Comparison of ENCODE assay signal across 7 mouse cellular contexts in the genomic region with DNA sequence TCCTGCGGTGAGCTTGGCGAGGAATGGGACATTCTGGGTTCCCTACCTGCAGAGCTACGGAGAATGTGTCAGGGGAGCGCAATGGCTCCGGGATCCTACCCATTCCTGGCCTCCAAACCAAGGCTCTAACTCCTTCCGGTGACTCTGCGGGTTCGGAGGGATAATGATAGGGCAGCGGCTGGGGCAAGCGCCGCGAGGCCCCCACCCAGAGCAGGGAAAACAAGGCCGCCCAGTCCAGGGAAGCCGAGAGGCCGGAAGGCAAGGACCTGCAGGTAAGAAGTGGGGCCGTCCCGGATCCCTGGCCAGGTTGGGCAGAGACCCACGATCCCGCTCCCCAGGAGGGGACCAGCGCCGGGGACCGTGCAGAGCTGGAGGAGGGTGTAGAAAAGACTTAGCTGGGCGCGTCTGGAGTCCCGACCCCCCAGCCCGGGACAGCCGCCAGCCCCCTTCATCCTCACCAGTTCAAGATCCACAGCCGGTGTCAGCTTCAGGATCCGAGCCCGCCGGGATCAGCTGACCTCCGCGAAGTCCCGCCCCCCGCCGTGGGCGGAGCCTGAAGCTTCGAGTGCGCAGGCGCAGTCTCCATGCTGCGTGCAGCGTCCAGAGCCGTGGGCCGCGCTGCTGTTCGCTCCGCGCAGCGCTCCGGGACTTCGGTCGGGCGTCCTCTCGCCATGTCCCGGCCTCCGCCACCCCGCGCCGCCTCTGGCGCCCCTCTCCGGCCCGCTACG. TPM values are rescaled to one million over a fixed set of nuclear protein-coding genes. Genes with fewer than 3 reads are reported as not detected.
DNase-seq lines count a peak whose midpoint lies in the region; ATAC-seq lines count a peak whose summit lies in the region.

A gene (minus strand): TSS at position 538 of the 728 bp plus-strand sequence.
A gene (plus strand): TSS at position 574 of the 728 bp plus-strand sequence.

- peak within 1 kb of the TSS; percentile 98 for H3K4me3 ChIP-seq in embryonic facial prominence, embryonic 11.5 days (ENCODE audit: low read depth, low read length)
- H3K4me3 ChIP-seq in limb, embryonic 10.5 days, result peak within 1 kb of the TSS; percentile 96
- peak within 1 kb of the TSS; percentile 88 for H3K4me3 ChIP-seq in midbrain, embryonic 13.5 days (replicated peaks)

- peak within 1 kb of the TSS; percentile 59 for H3K27ac ChIP-seq in embryonic facial prominence, embryonic 11.5 days (replicated peaks; ENCODE audit: low read depth, low read length)
- peak within 1 kb of the TSS; percentile 95 for H3K27ac ChIP-seq in limb, embryonic 10.5 days
- H3K27ac ChIP-seq in midbrain, embryonic 13.5 days, result peak within 1 kb of the TSS; percentile 52

- peak; percentile 84 for ATAC-seq in embryonic facial prominence, embryonic 11.5 days (replicated peaks; ENCODE audit: insufficient number of reproducible peaks, low FRiP score, low TSS enrichment, low read depth)
- ATAC-seq in granulocyte monocyte progenitor cell, adult 5-6 weeks (replicated peaks; ENCODE audit: poor library complexity, severe bottlenecking), result peak; percentile 65
- ATAC-seq in midbrain, embryonic 13.5 days, result peak; percentile 94

- peak within 1 kb of the TSS; percentile 95 for H3K4me2 ChIP-seq in embryonic facial prominence, embryonic 11.5 days (ENCODE audit: low read depth, low read length)
- H3K4me2 ChIP-seq in midbrain, embryonic 13.5 days (replicated peaks), result peak within 1 kb of the TSS; percentile 97

- 0 out of 2 replicates have a peak, but pooled peaks cover 2% of the 10 kb centered on the region for H3K27me3 ChIP-seq in embryonic facial prominence, embryonic 11.5 days (ENCODE audit: control insufficient read depth, insufficient read depth, low read length)
- peaks cover 19% of the 10 kb centered on the region for H3K27me3 ChIP-seq in limb, embryonic 10.5 days (ENCODE audit: low read depth, poor library complexity, severe bottlenecking)
- H3K27me3 ChIP-seq in midbrain, embryonic 13.5 days, result peaks cover 5% of the 10 kb centered on the region; the same call in 1 of the 2 replicates

- no peaks in the 10 kb centered on the region for H3K4me1 ChIP-seq in embryonic facial prominence, embryonic 11.5 days (ENCODE audit: control insufficient read depth, insufficient read depth, low read length)
- peaks cover 39% of the 10 kb centered on the region for H3K4me1 ChIP-seq in limb, embryonic 10.5 days
- H3K4me1 ChIP-seq in midbrain, embryonic 13.5 days (replicated peaks), result peaks cover 24% of the 10 kb centered on the region

- under 1% methylated on average over 63 of the region's 63 CpGs for WGBS in embryonic facial prominence, embryonic 11.5 days
- WGBS in limb, embryonic 10.5 days, result under 1% methylated on average over 63 of the region's 63 CpGs
- under 1% methylated on average over 63 of the region's 63 CpGs for WGBS in midbrain, embryonic 13.5 days

- DNase-seq in adrenal gland, postnatal 14 days, result peak; percentile 99
- DNase-seq in embryonic facial prominence, embryonic 11.5 days (ENCODE audit: low spot score), result peak; percentile 98
- peak; percentile 95 for DNase-seq in kidney, adult 11 months
- peak; percentile 99 for DNase-seq in limb, embryonic 10.5 days (ENCODE audit: low spot score)
- DNase-seq in spleen, adult 12 weeks (ENCODE audit: low spot score), result peak; percentile 98

- H3K36me3 ChIP-seq in embryonic facial prominence, embryonic 11.5 days (replicated peaks; ENCODE audit: control insufficient read depth, insufficient read depth, low read depth, low read length), result peaks cover 3% of the 10 kb centered on the region; the same call in 1 of the 2 replicates
- H3K36me3 ChIP-seq in limb, embryonic 10.5 days, result peaks cover 28% of the 10 kb centered on the region
- peaks cover 30% of the 10 kb centered on the region for H3K36me3 ChIP-seq in midbrain, embryonic 13.5 days

- H3K9me3 ChIP-seq in embryonic facial prominence, embryonic 11.5 days (replicated peaks; ENCODE audit: control insufficient read depth, low read length), result no peaks in the 10 kb centered on the region
- H3K9me3 ChIP-seq in limb, embryonic 10.5 days (replicated peaks), result no peaks in the 10 kb centered on the region
- H3K9me3 ChIP-seq in midbrain, embryonic 13.5 days, result no peaks in the 10 kb centered on the region

- H3K9ac ChIP-seq in embryonic facial prominence, embryonic 11.5 days (replicated peaks; ENCODE audit: low read length), result peak within 1 kb of the TSS; percentile 94
- peak within 1 kb of the TSS; percentile 91 for H3K9ac ChIP-seq in midbrain, embryonic 13.5 days (replicated peaks)

RNA-seq across cellular contexts. Expression of the first gene that starts in this region (rescaled TPM):
- 7.5 and 10.0 TPM in 2 replicates for total RNA-seq in adrenal gland, postnatal 14 days (2021)
- 13.5 and 14.2 TPM in 2 replicates for polyA plus RNA-seq in embryonic facial prominence, embryonic 11.5 days (2014; fragmentation: Nextera tagmentation; extraction: Ambion mirVana)
- total RNA-seq in granulocyte monocyte progenitor cell, adult 5-6 weeks (2014; fragmentation: Nextera tagmentation), result 5.4 and 7.7 TPM in 2 replicates
- 2.3 and 3.5 TPM in 2 replicates for total RNA-seq in granulocyte monocyte progenitor cell, adult 5-6 weeks (2017)
- polyA plus RNA-seq in limb, embryonic 10.5 days (2016; fragmentation: Nextera tagmentation; extraction: Ambion mirVana), result 14.6 and 19.7 TPM in 2 replicates
- polyA plus RNA-seq in midbrain, embryonic 13.5 days (2015; fragmentation: Nextera tagmentation; extraction: Ambion mirVana), result 15.1 and 15.2 TPM in 2 replicates

RNA-seq across cellular contexts. Expression of the second gene that starts in this region (rescaled TPM):
- 61.0 and 62.5 TPM in 2 replicates for total RNA-seq in adrenal gland, postnatal 14 days (2021)
- 137 and 146 TPM in 2 replicates for polyA plus RNA-seq in embryonic facial prominence, embryonic 11.5 days (2014; fragmentation: Nextera tagmentation; extraction: Ambion mirVana)
- total RNA-seq in granulocyte monocyte progenitor cell, adult 5-6 weeks (2014; fragmentation: Nextera tagmentation), result 16.6 and 25.0 TPM in 2 replicates
- 5.9 and 12.2 TPM in 2 replicates for total RNA-seq in granulocyte monocyte progenitor cell, adult 5-6 weeks (2017)
- 115 and 133 TPM in 2 replicates for polyA plus RNA-seq in limb, embryonic 10.5 days (2016; fragmentation: Nextera tagmentation; extraction: Ambion mirVana)
- 65.0 and 66.5 TPM in 2 replicates for polyA plus RNA-seq in midbrain, embryonic 13.5 days (2015; fragmentation: Nextera tagmentation; extraction: Ambion mirVana)

Comparison
In these comparisons a context has a peak if more than half of its experiments do, and no peak if none do; other contexts are left out.
1. Peak in every context shown above with its lines: DNase-seq, ATAC-seq, H3K4me3 ChIP-seq and H3K27ac ChIP-seq.